In the genomic region with DNA sequence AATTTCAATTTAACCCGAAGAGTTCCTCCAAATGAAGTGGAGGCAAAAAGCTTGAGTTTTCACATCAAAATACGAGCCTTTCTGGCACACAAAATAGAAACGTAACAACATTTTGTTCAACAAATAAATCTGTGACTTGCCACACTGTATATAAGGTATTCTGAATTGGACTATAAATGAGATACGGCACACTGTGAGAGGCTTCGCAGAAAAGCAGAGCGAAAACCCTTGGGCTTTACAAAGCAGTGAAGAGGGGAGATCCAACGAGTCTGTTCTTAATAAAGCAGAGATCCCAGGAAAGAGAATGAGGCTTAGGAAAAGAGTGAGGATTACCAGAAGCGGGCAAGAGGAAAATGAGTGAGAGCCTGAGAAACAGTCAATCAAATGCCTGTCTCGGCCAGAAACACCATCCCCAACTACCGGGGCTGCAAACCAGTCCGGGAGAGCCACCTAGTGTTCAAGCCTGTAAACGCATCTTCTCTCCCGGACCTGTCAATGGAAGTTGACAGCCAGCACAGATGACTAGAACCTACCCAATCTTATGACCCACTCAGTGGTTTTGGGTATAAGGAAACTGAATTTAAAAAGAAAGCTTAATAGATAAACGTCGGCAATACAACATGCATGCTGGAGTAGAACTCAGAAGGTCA, we compare ENCODE assay signal across 9 mouse cellular contexts. TPM values are rescaled to one million over a fixed set of nuclear protein-coding genes. Genes with fewer than 3 reads are reported as not detected.
DNase-seq lines count a peak whose midpoint lies in the region; TF ChIP-seq lines count a peak whose summit lies in the region.
"Had no signal": no experiment of that assay in that cellular context is flagged by ENCODE, and none has a peak within 500 bp of the region (broad histone marks: within the 10 kb centered on the region; RNA-seq: fewer than 3 reads in every experiment).

No protein-coding gene starts in this region.

- no peak for TF ChIP-seq EP300 in ES-Bruce4 (IDR thresholded peaks at IDR 0.05; ENCODE audit: insufficient read depth, low read depth, low read length)

- H3K27me3 ChIP-seq in ES-Bruce4 (ENCODE audit: control insufficient read depth, insufficient read depth, low read length, poor library complexity, severe bottlenecking), result no peaks in the 10 kb centered on the region
- H3K27me3 ChIP-seq: heart, embryonic 15.5 days had no signal

- no peaks in the 10 kb centered on the region; the same call in none of the 2 replicates for H3K9me3 ChIP-seq in ES-Bruce4 (replicated peaks; ENCODE audit: control insufficient read depth, insufficient read depth, low read length, poor library complexity, severe bottlenecking)
- H3K9me3 ChIP-seq: heart, embryonic 15.5 days had no signal

- no peak overlapping the region for H3K4me3 ChIP-seq in ES-Bruce4 (ENCODE audit: low read depth, low read length)
- H3K4me3 ChIP-seq in layer of hippocampus, adult 2 months, result peak overlapping the region; percentile 50
- H3K4me3 ChIP-seq: heart, embryonic 15.5 days had no signal

- H3K4me1 ChIP-seq in ES-Bruce4 (ENCODE audit: control insufficient read depth, insufficient read depth, low read length), result no peaks in the 10 kb centered on the region
- H3K4me1 ChIP-seq: heart, embryonic 15.5 days had no signal

- TF ChIP-seq CTCF in ES-Bruce4 (IDR thresholded peaks at IDR 0.05; ENCODE audit: low read depth, low read length), result peak; percentile 84
- TF ChIP-seq CTCF in layer of hippocampus, adult 2 months (conservative IDR thresholded peaks at IDR 0.05), result peak; percentile 97

- peak; percentile 17 for DNase-seq in adrenal gland, adult 8-10 months
- peak; percentile 36 for DNase-seq in embryo, embryonic 11.5 days (ENCODE audit: low read depth, low spot score)
- peak; percentile 75 for DNase-seq in heart, postnatal 4 days
- DNase-seq in layer of hippocampus, adult 2 months (ENCODE audit: low spot score in 2 of 2), result peak; percentile 81 to 82
- peak; percentile 54 for DNase-seq in lung, postnatal 14 days
- DNase-seq in right cerebral cortex, adult 18-20 months, result peak; percentile 77
- no peak for DNase-seq in spleen, postnatal 36 days (ENCODE audit: low spot score in 2 of 2)

- no peaks in the 10 kb centered on the region for H3K36me3 ChIP-seq in ES-Bruce4 (ENCODE audit: control insufficient read depth, insufficient read depth, low read length, poor library complexity, severe bottlenecking)
- H3K36me3 ChIP-seq: heart, embryonic 15.5 days had no signal

- H3K9ac ChIP-seq in ES-Bruce4 (ENCODE audit: low read depth, poor library complexity, severe bottlenecking), result no peak overlapping the region
- H3K9ac ChIP-seq: heart, embryonic 15.5 days had no signal

- no peak for TF ChIP-seq POLR2A in ES-Bruce4 (IDR thresholded peaks at IDR 0.05; ENCODE audit: insufficient read depth, low read length)

- no peak overlapping the region for H3K27ac ChIP-seq in ES-Bruce4 (ENCODE audit: insufficient read depth, low read length)
- H3K27ac ChIP-seq in layer of hippocampus, adult 2 months, result peak overlapping the region; percentile 1; the same call in 1 of the 2 replicates
- H3K27ac ChIP-seq: heart, embryonic 15.5 days had no signal

RNA-seq across cellular contexts. Expression of a gene that starts 36.2 kb away (rescaled TPM):
- not detected in 2 replicates for polyA plus RNA-seq in ES-Bruce4 (2011; ENCODE audit: insufficient read depth, insufficient read length, low read depth, missing spikeins)
- total RNA-seq in adrenal gland, adult 8-10 months (2022), result not detected
- total RNA-seq in heart, postnatal 4 days (2021), result not detected
- not detected for total RNA-seq in layer of hippocampus, adult 2 months (2021)
- polyA plus RNA-seq: heart, embryonic 15.5 days had no signal

RNA-seq across cellular contexts. Expression of a gene that starts 38.9 kb away (rescaled TPM):
- 0.37 and 1.5 TPM in 2 replicates for polyA plus RNA-seq in ES-Bruce4 (2011; ENCODE audit: insufficient read depth, insufficient read length, low read depth, missing spikeins)
- not detected for total RNA-seq in adrenal gland, adult 8-10 months (2022)
- not detected for total RNA-seq in heart, postnatal 4 days (2021)
- under 1 TPM; 0.18 to 0.66 TPM for total RNA-seq in layer of hippocampus, adult 2 months (2021)
- polyA plus RNA-seq: heart, embryonic 15.5 days had no signal

Comparison
In these comparisons a context has a peak if more than half of its experiments do, and no peak if none do; other contexts are left out.
1. DNase-seq: peak in adrenal gland, adult 8-10 months (single experiment), embryo, embryonic 11.5 days (single experiment), heart, postnatal 4 days (single experiment), layer of hippocampus, adult 2 months (2 of 2), lung, postnatal 14 days (single experiment) and right cerebral cortex, adult 18-20 months (single experiment); none in spleen, postnatal 36 days (0 of 2).